Mouse (Mus musculus): ENCODE data around the gene Mt2.

- TF ChIP-seq POLR2A (IDR thresholded peaks at IDR 0.05; ENCODE audit: low read depth, low read length), result no peak
- no peak for TF ChIP-seq CTCF (IDR thresholded peaks at IDR 0.05; ENCODE audit: borderline replicate concordance, insufficient read depth, low read length)
These were observed 36.9 kb upstream of the Mt2 start for GRCm38 (mm10) chr8:94135556-94135955.

Measured in embryonic fibroblast, embryonic 13.5 days (primary cell).